Mouse (Mus musculus): ENCODE data around the gene Cd81. TPM values are rescaled to one million over a fixed set of nuclear protein-coding genes. Genes with fewer than 3 reads are reported as not detected.
A peak's percentile ranks its signal among the peaks of the same experiment; 100 is the strongest.

Cd81 gene
- polyA plus RNA-seq, 1 experiment: 78.4 TPM

GRCm38 (mm10) chr7:143041138-143041822, 11.3 kb upstream of the Cd81 start:
- TF ChIP-seq POLR2A (IDR thresholded peaks at IDR 0.05; ENCODE audit: control insufficient read depth, low read depth, low read length) (no peak), CTCF (IDR thresholded peaks at IDR 0.05; ENCODE audit: control insufficient read depth, insufficient read depth, insufficient replicate concordance, low read depth, low read length) (no peak)
- H3K27ac ChIP-seq (ENCODE audit: control insufficient read depth, insufficient read depth, low read depth, low read length): no peak overlapping the region; the same call in 1 of the 2 replicates
- no peaks in the 10 kb centered on the region for H3K36me3 ChIP-seq (ENCODE audit: control insufficient read depth, insufficient read depth, low read length)
- H3K4me1 ChIP-seq (ENCODE audit: control insufficient read depth, insufficient read depth, low read length): peaks cover 2% of the 10 kb centered on the region; the same call in 1 of the 2 replicates
- H3K27me3 ChIP-seq (ENCODE audit: control insufficient read depth, insufficient read depth, low read length): no peaks in the 10 kb centered on the region
- H3K4me3 ChIP-seq (ENCODE audit: control insufficient read depth, low read depth, low read length): no peak overlapping the region

DNA sequence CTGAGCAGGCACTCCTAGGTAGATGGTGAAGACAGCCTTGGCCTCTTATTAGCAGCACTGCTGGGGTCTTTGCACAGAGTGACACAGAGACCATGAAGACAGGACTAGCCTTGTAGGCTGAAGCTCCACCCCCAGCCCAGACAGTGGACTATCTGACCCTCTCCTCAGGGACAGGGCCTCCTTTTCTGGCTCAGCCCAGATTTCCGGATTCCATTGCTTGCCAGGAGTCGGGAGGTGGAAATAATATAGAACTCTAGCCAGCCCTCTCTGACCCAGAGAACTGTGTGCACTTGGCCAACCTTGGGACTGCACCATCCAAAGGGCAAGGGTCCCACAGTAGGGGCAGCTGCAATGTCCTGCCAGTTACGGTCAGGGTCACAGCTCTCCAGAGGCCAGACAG, 10.4 kb upstream of the Cd81 start:
- Histone ChIP-seq H3K4me1 (ENCODE audit: control insufficient read depth, insufficient read depth, low read length) (peaks cover 2% of the 10 kb centered on the region; the same call in 1 of the 2 replicates), H3K27me3 (ENCODE audit: control insufficient read depth, insufficient read depth, low read length) (no peaks in the 10 kb centered on the region), H3K27ac (ENCODE audit: control insufficient read depth, insufficient read depth, low read depth, low read length) (no peak overlapping the region; the same call in 1 of the 2 replicates), H3K36me3 (ENCODE audit: control insufficient read depth, insufficient read depth, low read length) (no peaks in the 10 kb centered on the region), H3K4me3 (ENCODE audit: control insufficient read depth, low read depth, low read length) (no peak overlapping the region)
- TF ChIP-seq POLR2A (IDR thresholded peaks at IDR 0.05; ENCODE audit: control insufficient read depth, low read depth, low read length): no peak
- TF ChIP-seq CTCF (IDR thresholded peaks at IDR 0.05; ENCODE audit: control insufficient read depth, insufficient read depth, insufficient replicate concordance, low read depth, low read length): no peak

DNA sequence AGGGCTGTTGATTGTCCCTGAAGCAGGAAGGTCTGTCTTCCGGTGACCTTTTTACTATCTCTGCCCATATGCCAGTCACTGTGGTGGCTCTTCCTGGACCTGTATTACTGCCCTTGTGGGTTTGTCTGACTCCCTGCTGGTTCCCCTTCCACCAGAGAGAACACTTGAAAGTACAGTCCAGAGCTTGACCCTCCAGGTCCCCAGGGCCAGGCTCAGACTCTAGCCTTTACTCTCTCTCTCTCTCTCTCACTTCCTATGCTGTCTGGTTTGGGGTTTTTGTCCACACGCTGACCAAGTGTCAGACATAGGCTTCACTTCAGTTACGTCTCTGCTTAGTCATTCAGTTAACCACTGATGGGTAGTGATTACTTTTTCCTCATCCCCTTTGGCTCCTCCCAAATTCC, 9.6 kb upstream of the Cd81 start:
- TF ChIP-seq POLR2A (IDR thresholded peaks at IDR 0.05; ENCODE audit: control insufficient read depth, low read depth, low read length): no peak
- TF ChIP-seq CTCF (IDR thresholded peaks at IDR 0.05; ENCODE audit: control insufficient read depth, insufficient read depth, insufficient replicate concordance, low read depth, low read length): no peak
- Histone ChIP-seq H3K36me3 (ENCODE audit: control insufficient read depth, insufficient read depth, low read length) (no peaks in the 10 kb centered on the region), H3K27me3 (ENCODE audit: control insufficient read depth, insufficient read depth, low read length) (no peaks in the 10 kb centered on the region), H3K4me3 (ENCODE audit: control insufficient read depth, low read depth, low read length) (no peak overlapping the region), H3K4me1 (ENCODE audit: control insufficient read depth, insufficient read depth, low read length) (peaks cover 2% of the 10 kb centered on the region; the same call in 1 of the 2 replicates), H3K27ac (ENCODE audit: control insufficient read depth, insufficient read depth, low read depth, low read length) (peak overlapping the region; percentile 17; the same call in 1 of the 2 replicates)

- TF ChIP-seq CTCF (IDR thresholded peaks at IDR 0.05; ENCODE audit: control insufficient read depth, insufficient read depth, insufficient replicate concordance, low read depth, low read length) (no peak), POLR2A (IDR thresholded peaks at IDR 0.05; ENCODE audit: control insufficient read depth, low read depth, low read length) (no peak)
- Histone ChIP-seq H3K36me3 (ENCODE audit: control insufficient read depth, insufficient read depth, low read length) (no peaks in the 10 kb centered on the region), H3K4me3 (ENCODE audit: control insufficient read depth, low read depth, low read length) (no peak overlapping the region), H3K4me1 (ENCODE audit: control insufficient read depth, insufficient read depth, low read length) (peaks cover 2% of the 10 kb centered on the region; the same call in 1 of the 2 replicates), H3K27me3 (ENCODE audit: control insufficient read depth, insufficient read depth, low read length) (no peaks in the 10 kb centered on the region), H3K27ac (ENCODE audit: control insufficient read depth, insufficient read depth, low read depth, low read length) (no peak overlapping the region)
Observed at GRCm38 (mm10) chr7:143044049-143044825, 8.3 kb upstream of the Cd81 start.

DNA sequence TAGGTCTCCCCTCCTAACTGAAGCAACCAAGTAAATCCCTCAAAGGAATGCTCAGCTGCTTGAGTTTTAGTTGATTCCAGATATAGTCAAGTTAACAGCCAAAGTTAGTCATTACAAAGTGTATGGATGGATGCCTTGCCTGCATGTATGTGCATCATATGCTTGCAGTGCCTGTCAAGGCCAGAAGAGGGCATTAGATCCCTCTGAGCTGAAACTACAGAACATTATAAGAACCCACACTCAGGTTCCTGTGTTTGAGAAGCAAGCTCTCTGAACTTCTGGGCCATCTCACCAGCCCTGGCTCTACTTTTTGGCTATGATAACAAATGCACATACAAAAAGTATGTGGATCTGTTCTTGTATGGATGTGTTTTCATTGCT, 7.7 kb upstream of the Cd81 start:
- TF ChIP-seq CTCF (IDR thresholded peaks at IDR 0.05; ENCODE audit: control insufficient read depth, insufficient read depth, insufficient replicate concordance, low read depth, low read length) (no peak), POLR2A (IDR thresholded peaks at IDR 0.05; ENCODE audit: control insufficient read depth, low read depth, low read length) (no peak)
- Histone ChIP-seq H3K27ac (ENCODE audit: control insufficient read depth, insufficient read depth, low read depth, low read length) (no peak overlapping the region), H3K4me1 (ENCODE audit: control insufficient read depth, insufficient read depth, low read length) (peaks cover 2% of the 10 kb centered on the region; the same call in 1 of the 2 replicates)

DNA sequence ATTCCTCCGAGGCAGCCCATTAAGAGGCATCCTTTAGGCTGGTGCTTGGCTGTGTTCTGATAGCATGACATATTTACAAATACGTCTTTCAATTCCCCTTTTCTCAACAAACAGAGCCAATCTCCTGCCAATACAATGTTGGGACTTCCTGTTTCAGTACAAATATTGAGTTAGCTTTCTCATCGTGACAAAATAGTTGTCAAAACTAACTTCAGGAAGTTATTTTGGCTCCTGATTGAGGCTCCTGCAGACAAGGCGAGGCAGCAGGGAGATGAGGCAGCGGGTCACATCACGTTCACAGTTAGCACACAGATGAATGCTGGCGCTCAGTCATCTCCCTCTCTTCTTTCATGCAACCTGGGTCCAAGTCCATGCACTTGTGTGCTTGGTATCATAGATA, 6.2 kb upstream of the Cd81 start:
- Histone ChIP-seq H3K27me3 (ENCODE audit: control insufficient read depth, insufficient read depth, low read length) (no peaks in the 10 kb centered on the region), H3K4me1 (ENCODE audit: control insufficient read depth, insufficient read depth, low read length) (peaks cover 1% of the 10 kb centered on the region; the same call in 1 of the 2 replicates), H3K27ac (ENCODE audit: control insufficient read depth, insufficient read depth, low read depth, low read length) (no peak overlapping the region), H3K36me3 (ENCODE audit: control insufficient read depth, insufficient read depth, low read length) (no peaks in the 10 kb centered on the region), H3K4me3 (ENCODE audit: control insufficient read depth, low read depth, low read length) (no peak overlapping the region)
- TF ChIP-seq CTCF (IDR thresholded peaks at IDR 0.05; ENCODE audit: control insufficient read depth, insufficient read depth, insufficient replicate concordance, low read depth, low read length) (no peak), POLR2A (IDR thresholded peaks at IDR 0.05; ENCODE audit: control insufficient read depth, low read depth, low read length) (no peak)

More for the DNA sequence above, 7.7 kb upstream of the Cd81 start:
- H3K36me3 ChIP-seq (ENCODE audit: control insufficient read depth, insufficient read depth, low read length): no peaks in the 10 kb centered on the region
- no peaks in the 10 kb centered on the region for H3K27me3 ChIP-seq (ENCODE audit: control insufficient read depth, insufficient read depth, low read length)
- no peak overlapping the region for H3K4me3 ChIP-seq (ENCODE audit: control insufficient read depth, low read depth, low read length)

GRCm38 (mm10) chr7:143049331-143049730, 3.2 kb upstream of the Cd81 start:
- no peaks in the 10 kb centered on the region for H3K36me3 ChIP-seq (ENCODE audit: control insufficient read depth, insufficient read depth, low read length)
- no peak overlapping the region for H3K4me3 ChIP-seq (ENCODE audit: control insufficient read depth, low read depth, low read length)
- peaks cover 6% of the 10 kb centered on the region for H3K4me1 ChIP-seq (ENCODE audit: control insufficient read depth, insufficient read depth, low read length)
- H3K27ac ChIP-seq (ENCODE audit: control insufficient read depth, insufficient read depth, low read depth, low read length): no peak overlapping the region
- TF ChIP-seq POLR2A (IDR thresholded peaks at IDR 0.05; ENCODE audit: control insufficient read depth, low read depth, low read length) (no peak), CTCF (IDR thresholded peaks at IDR 0.05; ENCODE audit: control insufficient read depth, insufficient read depth, insufficient replicate concordance, low read depth, low read length) (no peak)
- H3K27me3 ChIP-seq (ENCODE audit: control insufficient read depth, insufficient read depth, low read length): no peaks in the 10 kb centered on the region

Measured in testis, adult 2 months (tissue).